Mouse (Mus musculus) megakaryocyte, embryonic 14.5 days (primary cell): ENCODE measurements around the gene Cacnb3.

Source experiments
- FLI1 ChIP-seq: IDR thresholded peaks from 2 replicates; pipeline ENCODE4 v1.6.1; 2012; ENCODE audit warnings: low read length, inconsistent platforms, mixed read lengths
- GATA1 ChIP-seq: IDR thresholded peaks from 3 replicates; pipeline ENCODE4 v1.6.1; 2012; ENCODE audit warnings: mixed read lengths, low read length, inconsistent platforms, borderline replicate concordance

GRCm38 (mm10) chr15:98617176-98617537 is 13.5 kb upstream of the Cacnb3 start:
- TF ChIP-seq FLI1 (no peak), GATA1 (no peak)
